Mouse (Mus musculus) stomach, postnatal 0 days (tissue): ENCODE results near the gene 1700061G19Rik.

Experiments
- CTCF ChIP-seq: IDR thresholded peaks from 2 replicates; pipeline ENCODE4 v1.5.1; 2016; ENCODE audit warnings: antibody characterized with exemption, low read depth, mild to moderate bottlenecking, moderate library complexity
- EP300 ChIP-seq: optimal IDR thresholded peaks from 2 replicates; pipeline ENCODE3; 2016; ENCODE audit warnings: antibody characterized with exemption

GRCm38 (mm10) chr17:56934545-56935330 is 59.5 kb downstream of the 1700061G19Rik start:
- TF ChIP-seq CTCF (no peak), EP300 (no peak)
